Mouse (Mus musculus) limb, embryonic 11.5 days (tissue): ENCODE data around the gene Triap1. TPM values are rescaled to one million over a fixed set of nuclear protein-coding genes. Genes with fewer than 3 reads are reported as not detected.

ENCODE experiments used
- ATAC-seq: fragments of 200-750 bp; cut with Nextera tagmentation; 2 replicates; pipeline ENCODE4 v1.8.0; 2017; ENCODE audit warnings: low read depth; ENCODE audit not compliant: insufficient number of reproducible peaks, low FRiP score, low TSS enrichment
- DNase-seq: peaks from one replicate; pipeline ENCODE4 v3.0.0-alpha.2; 2015; ENCODE audit warnings: low spot score
- H3K27ac ChIP-seq: fragments of 300-500 bp; sonication (generic); replicated peaks from 2 replicates; pipeline ENCODE4 v1.5.1; 2014; ENCODE audit warnings: low read depth, mild to moderate bottlenecking, low read length
- H3K27me3 ChIP-seq: fragments of 300-500 bp; sonication (generic); 2 replicates; pipeline ENCODE4 v1.6.1; 2014; ENCODE audit warnings: mild to moderate bottlenecking, low read length, mixed read lengths; ENCODE audit not compliant: control insufficient read depth, insufficient read depth
- H3K36me3 ChIP-seq: fragments of 300-500 bp; sonication (generic); 2 replicates; pipeline ENCODE4 v1.6.1; 2014; ENCODE audit warnings: mild to moderate bottlenecking, low read length, moderate library complexity, mixed read lengths; ENCODE audit not compliant: control insufficient read depth, insufficient read depth
- H3K4me1 ChIP-seq: fragments of 300-500 bp; sonication (generic); 2 replicates; pipeline ENCODE4 v1.6.1; 2014; ENCODE audit warnings: low read length, mixed read lengths; ENCODE audit not compliant: control insufficient read depth, insufficient read depth
- H3K4me2 ChIP-seq: fragments of 300-500 bp; sonication (generic); 2 replicates; pipeline ENCODE4 v1.6.1; 2014; ENCODE audit warnings: low read depth, mild to moderate bottlenecking, moderate library complexity; ENCODE audit not compliant: severe bottlenecking
- H3K4me3 ChIP-seq: fragments of 300-500 bp; sonication (generic); 2 replicates; pipeline ENCODE4 v1.5.1; 2014; ENCODE audit warnings: low read depth, low read length
- H3K9ac ChIP-seq: fragments of 300-500 bp; sonication (generic); 2 replicates; pipeline ENCODE4 v1.6.1; 2014; ENCODE audit warnings: mild to moderate bottlenecking, low read length
- H3K9me3 ChIP-seq: fragments of 300-500 bp; sonication (generic); 2 replicates; pipeline ENCODE4 v1.6.1; 2016; ENCODE audit warnings: low read length; ENCODE audit not compliant: control insufficient read depth
- WGBS: fragments of 180-500 bp; shearing (Covaris S2); extraction: QIAGEN DNeasy Blood & Tissue Kit; methylation state at CpG from one replicate; pipeline ENCODE4 v1.1.7; 2014; 5-methylcytosine and 5-hydroxymethylcytosine counted together
- polyA plus RNA-seq: library from polyadenylated mRNA; unstranded; fragments of >200 nt; fragmentation: Nextera tagmentation; extraction: Ambion mirVana; gene quantifications from 2 replicates; pipeline ENCODE4 v1.2.1, GENCODE M21; 2014

The Triap1 gene
- polyA plus RNA-seq, 1 experiment from 2014 or later, result 64.4 TPM

DNA sequence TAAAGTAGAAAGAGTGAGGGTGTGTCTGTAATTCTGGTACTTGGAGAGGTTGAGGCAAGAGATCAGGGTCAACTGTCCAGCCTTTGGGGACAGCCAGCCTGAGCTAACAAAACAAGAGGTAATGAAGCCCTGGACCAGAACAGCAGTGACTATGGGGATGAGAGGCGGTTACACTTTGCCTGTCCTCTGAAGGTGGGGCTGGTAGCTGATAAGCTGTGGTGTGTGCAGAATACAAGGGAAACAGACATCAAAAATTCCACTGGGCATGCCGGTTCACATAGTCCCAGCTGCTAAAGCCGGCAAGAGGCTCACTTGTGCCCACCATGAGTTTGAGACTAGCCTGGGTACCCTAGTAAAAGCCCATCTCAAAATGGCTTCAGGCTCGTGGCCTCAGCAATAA, 28.7 kb upstream of the Triap1 start:
- 83% methylated on average over 4 of the region's 4 CpGs for WGBS
- H3K27me3 ChIP-seq, result no peaks in the 10 kb centered on the region
- H3K4me1 ChIP-seq, result peaks cover 12% of the 10 kb centered on the region
- no peaks in the 10 kb centered on the region for H3K36me3 ChIP-seq
- no peak overlapping the region for H3K9ac ChIP-seq
- H3K9me3 ChIP-seq, result no peaks in the 10 kb centered on the region
- H3K4me3 ChIP-seq, result no peak overlapping the region
- H3K27ac ChIP-seq, result no peak overlapping the region
- ATAC-seq (no peak), DNase-seq (no peak)
- no peak overlapping the region for H3K4me2 ChIP-seq

GRCm38 (mm10) chr5:115312816-115313667, 28.0 kb upstream of the Triap1 start:
- no peak overlapping the region for H3K27ac ChIP-seq
- H3K4me2 ChIP-seq, result no peak overlapping the region
- H3K9ac ChIP-seq, result no peak overlapping the region
- H3K9me3 ChIP-seq, result no peaks in the 10 kb centered on the region
- no peak overlapping the region for H3K4me3 ChIP-seq
- ATAC-seq, result no peak
- H3K4me1 ChIP-seq, result peaks cover 19% of the 10 kb centered on the region
- 67% methylated on average over 10 of the region's 10 CpGs for WGBS
- no peaks in the 10 kb centered on the region for H3K27me3 ChIP-seq
- no peak for DNase-seq
- H3K36me3 ChIP-seq, result no peaks in the 10 kb centered on the region

- H3K4me3 ChIP-seq, result no peak overlapping the region
- no peak overlapping the region for H3K4me2 ChIP-seq
- H3K27ac ChIP-seq, result no peak overlapping the region
- H3K36me3 ChIP-seq, result no peaks in the 10 kb centered on the region
- H3K9me3 ChIP-seq, result no peaks in the 10 kb centered on the region
- DNase-seq (no peak), ATAC-seq (no peak)
- H3K27me3 ChIP-seq, result no peaks in the 10 kb centered on the region
- H3K9ac ChIP-seq, result no peak overlapping the region
- WGBS, result 24% methylated on average over 5 of the region's 5 CpGs
- peaks cover 25% of the 10 kb centered on the region for H3K4me1 ChIP-seq
These were observed 27.4 kb upstream of the Triap1 start for GRCm38 (mm10) chr5:115313668-115313943.

DNA sequence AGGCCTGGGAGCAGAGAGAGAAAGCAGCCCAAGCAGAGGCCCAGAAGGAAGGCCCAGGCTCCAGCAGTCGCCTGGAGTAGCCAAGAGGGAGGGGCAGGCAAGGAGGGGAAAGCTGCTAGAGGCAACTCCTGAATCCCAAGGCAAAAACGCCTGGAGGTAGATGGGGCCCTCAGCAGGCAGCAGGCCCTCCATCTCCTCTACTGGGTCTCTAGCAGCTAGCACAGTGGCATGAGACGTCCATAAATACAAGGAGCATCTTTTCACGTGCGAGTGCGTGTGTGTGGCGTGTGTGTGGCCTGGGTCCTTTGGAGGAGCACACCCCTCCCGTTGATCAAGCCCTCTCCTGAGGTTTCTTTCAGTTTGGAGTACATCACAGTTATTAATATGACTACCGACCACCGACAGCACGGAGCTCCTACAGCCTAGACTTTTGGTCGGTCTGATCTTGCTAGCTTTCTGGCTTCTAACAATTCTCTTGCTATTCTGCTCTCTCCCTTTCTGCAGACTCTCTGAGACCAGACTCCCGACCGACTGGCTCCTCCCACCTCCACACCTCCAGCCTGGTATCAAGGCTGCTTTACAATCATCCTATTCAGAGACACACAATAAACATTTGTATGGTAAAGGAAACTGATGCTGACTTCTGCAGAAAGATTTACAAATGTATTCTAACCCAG, 23.9 kb upstream of the Triap1 start:
- Histone ChIP-seq H3K36me3 (no peaks in the 10 kb centered on the region), H3K27me3 (no peaks in the 10 kb centered on the region), H3K27ac (peak overlapping the region; percentile 94), H3K9me3 (no peaks in the 10 kb centered on the region), H3K4me3 (no peak overlapping the region), H3K4me1 (peaks cover 34% of the 10 kb centered on the region), H3K4me2 (peak overlapping the region; percentile 25; the same call in 1 of the 2 replicates), H3K9ac (peak overlapping the region; percentile 57)
- DNase-seq (peak; percentile 65), ATAC-seq (peak; percentile 63; the same call in 1 of the 2 replicates)
- 4% methylated on average over 14 of the region's 14 CpGs for WGBS

DNA sequence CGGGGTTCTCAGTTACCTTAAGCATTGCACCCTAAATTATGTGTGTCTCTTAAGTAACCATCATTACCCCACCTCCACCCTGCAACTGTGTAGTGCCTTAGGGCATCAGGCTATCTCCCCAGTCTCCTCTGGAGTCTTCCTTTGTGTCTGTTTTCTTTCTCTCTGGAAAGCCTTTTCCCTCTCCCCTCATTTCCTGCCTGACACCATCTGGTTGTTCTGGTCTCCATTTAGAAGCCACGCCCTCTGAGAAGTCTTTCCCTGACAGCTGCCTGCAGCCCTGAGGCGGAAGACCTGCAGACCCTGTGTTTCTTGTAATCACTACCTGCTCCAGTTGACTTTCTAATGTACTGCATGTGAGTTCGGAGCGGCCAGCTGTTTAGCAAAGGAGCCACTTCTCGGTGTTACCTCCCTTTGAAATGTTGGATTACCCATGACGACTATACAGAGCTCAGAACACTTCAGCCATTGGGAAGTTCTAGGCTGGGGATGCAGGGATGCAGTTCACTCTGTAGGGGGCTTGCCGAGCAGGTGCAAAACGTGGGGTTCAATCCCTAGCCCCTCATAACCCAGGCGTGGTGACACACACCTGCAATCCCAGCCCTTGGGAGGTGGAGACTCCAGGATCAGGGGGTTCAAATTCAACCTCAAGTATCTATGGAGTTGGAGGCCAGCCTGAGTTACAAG, 23.2 kb upstream of the Triap1 start:
- peak overlapping the region; percentile 25; the same call in 1 of the 2 replicates for H3K4me2 ChIP-seq
- no peaks in the 10 kb centered on the region for H3K36me3 ChIP-seq
- peaks cover 34% of the 10 kb centered on the region for H3K4me1 ChIP-seq
- no peaks in the 10 kb centered on the region for H3K27me3 ChIP-seq
- peak; percentile 76 for ATAC-seq
- peak; percentile 78 for DNase-seq
- H3K4me3 ChIP-seq, result no peak overlapping the region
- no peak overlapping the region for H3K9ac ChIP-seq
- H3K9me3 ChIP-seq, result no peaks in the 10 kb centered on the region
- peak overlapping the region; percentile 94 for H3K27ac ChIP-seq
- under 1% methylated on average over 10 of the region's 10 CpGs for WGBS

DNA sequence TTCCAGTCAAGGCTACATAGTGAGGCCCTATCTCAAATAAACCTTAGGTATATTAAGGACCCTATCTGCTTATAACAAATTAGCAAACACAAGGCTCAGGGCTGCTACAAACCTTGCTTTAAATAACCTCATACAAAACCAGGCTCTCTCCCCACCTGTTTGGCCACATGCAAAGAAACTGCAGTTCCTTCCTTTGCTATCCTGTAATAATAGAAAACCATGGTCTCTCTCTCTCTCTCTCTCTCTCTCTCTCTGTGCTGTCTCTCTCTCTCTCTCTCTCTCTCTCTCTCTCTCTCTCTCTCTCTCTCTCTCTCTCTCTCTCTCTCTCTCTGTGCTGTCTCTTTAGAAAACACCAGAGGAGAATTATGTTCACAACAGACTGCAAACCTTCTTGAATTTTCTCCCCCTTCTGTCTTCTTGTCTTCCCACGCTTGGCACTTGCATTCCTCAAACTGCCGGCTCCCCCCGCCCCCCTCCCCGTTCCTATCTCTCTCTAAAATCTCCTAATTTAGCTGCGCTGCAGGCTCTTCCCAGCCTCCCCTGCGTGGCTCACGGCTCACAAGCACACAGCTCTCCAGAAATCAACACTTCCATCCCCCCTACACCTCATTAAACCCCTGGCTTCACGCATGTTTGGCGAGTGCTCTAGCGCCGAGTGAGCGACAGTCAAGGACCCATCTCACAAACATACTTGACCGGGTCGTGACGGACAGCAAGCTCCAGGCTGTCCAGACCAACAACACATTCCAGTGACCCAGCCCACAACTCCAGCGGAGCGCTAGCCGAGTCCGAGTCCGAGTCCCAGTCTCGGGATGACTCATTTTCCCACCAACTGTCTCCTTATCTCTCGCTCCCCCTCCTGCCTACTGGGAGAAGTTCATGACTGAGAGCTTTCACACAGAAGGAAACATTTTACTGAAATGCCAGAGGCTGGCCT, 21.8 kb upstream of the Triap1 start:
- ATAC-seq (peak; percentile 40; the same call in 1 of the 2 replicates), DNase-seq (peak; percentile 73)
- peak overlapping the region; percentile 67 for H3K4me2 ChIP-seq

GRCm38 (mm10) chr5:115326256-115326831, 14.7 kb upstream of the Triap1 start:
- peak overlapping the region; percentile 75 for H3K4me2 ChIP-seq
- H3K9me3 ChIP-seq, result no peaks in the 10 kb centered on the region
- WGBS, result 27% methylated on average over 11 of the region's 11 CpGs
- ATAC-seq, result peak; percentile 65; the same call in 1 of the 2 replicates
- peak overlapping the region; percentile 81 for H3K27ac ChIP-seq
- H3K27me3 ChIP-seq, result no peaks in the 10 kb centered on the region
- no peak for DNase-seq
- H3K36me3 ChIP-seq, result peaks cover 4% of the 10 kb centered on the region; the same call in 1 of the 2 replicates
- H3K9ac ChIP-seq, result peak overlapping the region; percentile 94
- H3K4me1 ChIP-seq, result peaks cover 10% of the 10 kb centered on the region
- H3K4me3 ChIP-seq, result peak overlapping the region; percentile 76

More for the DNA sequence above, 21.8 kb upstream of the Triap1 start:
- peak overlapping the region; percentile 24 for H3K4me3 ChIP-seq
- H3K27me3 ChIP-seq, result no peaks in the 10 kb centered on the region
- no peaks in the 10 kb centered on the region for H3K9me3 ChIP-seq
- peaks cover 30% of the 10 kb centered on the region for H3K4me1 ChIP-seq
- under 1% methylated on average over 22 of the region's 22 CpGs for WGBS
- H3K36me3 ChIP-seq, result no peaks in the 10 kb centered on the region
- H3K9ac ChIP-seq, result peak overlapping the region; percentile 17; the same call in 1 of the 2 replicates
- 0 out of 2 replicates have a peak overlapping the region, but pooled peaks have one; percentile 30 for H3K27ac ChIP-seq
